Mouse (Mus musculus): ENCODE results near the gene Lce1g.

DNA sequence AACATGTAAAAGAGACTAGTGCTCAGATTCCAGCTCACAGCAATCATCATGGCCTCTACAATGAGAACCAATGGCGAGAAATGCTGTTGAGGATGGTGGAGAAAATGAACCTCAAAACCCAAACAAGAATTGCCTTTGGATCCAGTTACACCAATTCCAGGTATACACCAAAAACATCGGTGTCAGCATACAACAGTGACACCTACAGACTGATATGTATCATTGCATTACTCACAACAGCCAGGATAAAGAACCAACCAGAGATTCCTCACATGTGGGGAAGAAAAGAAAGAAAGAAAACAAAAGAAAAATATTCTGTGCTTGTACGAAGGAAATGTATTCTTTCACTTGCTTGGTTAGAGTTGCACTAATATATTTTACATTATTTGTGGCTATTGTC is 19.4 kb upstream of the Lce1g start:
- TF ChIP-seq SIN3A (IDR thresholded peaks at IDR 0.05; ENCODE audit: low read length) (no peak), POLR2A (IDR thresholded peaks at IDR 0.05; ENCODE audit: low read depth, low read length) (no peak)

All from CH12.LX (cell line).